Mouse (Mus musculus) erythroblast, embryonic 14.5 days (primary cell): Measurements from ENCODE around the gene Hist1h2be.

ENCODE experiments used
- GATA1 ChIP-seq: IDR thresholded peaks from 2 replicates; pipeline ENCODE4 v1.6.1; 2012; ENCODE audit warnings: low read length, inconsistent platforms, mixed read lengths
- TAL1 ChIP-seq: IDR thresholded peaks from 3 replicates; pipeline ENCODE4 v1.6.1; 2012; ENCODE audit warnings: low read length, inconsistent platforms, mixed read lengths

DNA sequence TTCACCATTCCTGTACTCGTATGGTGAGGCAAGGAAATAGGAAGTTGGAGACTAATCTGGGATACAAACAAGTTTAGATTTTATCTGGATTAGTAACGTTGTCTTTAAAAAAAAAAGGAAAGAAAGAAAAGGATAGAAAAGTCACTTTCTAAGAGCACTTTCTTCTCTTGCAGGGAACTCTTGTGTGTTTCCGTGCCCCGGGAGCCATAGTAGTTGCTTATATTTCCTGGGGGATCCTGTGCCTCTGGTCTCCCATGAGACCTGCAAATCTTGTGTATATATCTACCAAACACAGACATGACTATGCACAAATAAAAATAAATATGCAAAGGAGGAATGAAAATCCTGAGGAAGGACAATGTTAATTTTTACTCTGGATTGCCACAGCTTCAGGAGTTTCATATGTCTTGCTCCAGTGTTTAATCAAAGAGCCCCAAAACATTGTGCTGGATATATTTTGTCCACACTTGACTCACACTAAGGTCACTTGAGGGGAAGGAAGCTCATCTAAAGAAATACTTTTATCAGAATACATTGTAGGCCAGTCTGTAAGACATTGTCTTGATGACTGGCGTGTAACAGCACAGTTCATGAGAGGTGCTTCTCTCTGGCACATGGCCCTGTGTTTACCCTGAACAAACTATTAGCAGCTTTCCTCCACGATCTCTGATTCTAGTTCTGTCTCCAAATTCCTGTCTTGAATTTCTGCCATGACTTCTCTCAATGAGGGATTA, 43.9 kb downstream of the Hist1h2be start:
- no peak for TF ChIP-seq GATA1
- TF ChIP-seq TAL1: no peak
